Mouse (Mus musculus) stomach, embryonic 15.5 days (tissue): ENCODE measurements at regions not wholly inside any gene's neighbourhood (a gene's known extent, or its start where the extent isn't known, plus 50 kb on each side); places are given as distances from the start of the nearest gene placed in this dataset.

ENCODE experiments used
- ATAC-seq: fragments of 200-750 bp; cut with Nextera tagmentation; 2 replicates; pipeline ENCODE4 v1.8.0; 2017; ENCODE audit warnings: low read depth, moderate number of reproducible peaks, moderate TSS enrichment; ENCODE audit not compliant: insufficient read depth, low FRiP score
- H3K27ac ChIP-seq: fragments of 300-500 bp; sonication (generic); 2 replicates; pipeline ENCODE4 v1.5.1; 2015; ENCODE audit warnings: mild to moderate bottlenecking, inconsistent platforms
- H3K27me3 ChIP-seq: fragments of 300-500 bp; sonication (generic); replicated peaks from 2 replicates; pipeline ENCODE4 v1.6.1; 2015; ENCODE audit warnings: inconsistent platforms
- H3K36me3 ChIP-seq: fragments of 300-500 bp; sonication (generic); 2 replicates; pipeline ENCODE4 v1.6.1; 2015; ENCODE audit warnings: inconsistent platforms
- H3K4me1 ChIP-seq: fragments of 300-500 bp; sonication (generic); 2 replicates; pipeline ENCODE4 v1.6.1; 2015; ENCODE audit warnings: inconsistent platforms
- H3K4me2 ChIP-seq: fragments of 300-500 bp; sonication (generic); 2 replicates; pipeline ENCODE4 v1.6.1; 2015; ENCODE audit warnings: mild to moderate bottlenecking, inconsistent platforms
- H3K4me3 ChIP-seq: fragments of 300-500 bp; sonication (generic); replicated peaks from 2 replicates; pipeline ENCODE4 v1.5.1; 2015; ENCODE audit warnings: inconsistent platforms
- H3K9ac ChIP-seq: fragments of 300-500 bp; sonication (generic); 2 replicates; pipeline ENCODE4 v1.6.1; 2015; ENCODE audit warnings: inconsistent platforms
- H3K9me3 ChIP-seq: fragments of 300-500 bp; sonication (generic); 2 replicates; pipeline ENCODE4 v1.6.1; 2016; ENCODE audit warnings: inconsistent platforms
- WGBS: fragments of 180-500 bp; shearing (Covaris S2); methylation state at CpG from one replicate; pipeline ENCODE4 v1.1.7; 2015; 5-methylcytosine and 5-hydroxymethylcytosine counted together

GRCm38 (mm10) chr15:70644447-70645202, 3189.7 kb upstream of the Gm6569 start:
- Histone ChIP-seq H3K4me2 (no peak overlapping the region), H3K9ac (no peak overlapping the region)
- ATAC-seq, result no peak

GRCm38 (mm10) chr15:70675549-70675948, 3158.8 kb upstream of the Gm6569 start:
- H3K27ac ChIP-seq, result no peak overlapping the region
- H3K4me3 ChIP-seq, result no peak overlapping the region
- no peaks in the 10 kb centered on the region for H3K9me3 ChIP-seq
- no peaks in the 10 kb centered on the region for H3K4me1 ChIP-seq
- H3K9ac ChIP-seq, result no peak overlapping the region
- no peaks in the 10 kb centered on the region for H3K27me3 ChIP-seq
- H3K4me2 ChIP-seq, result no peak overlapping the region
- no peak for ATAC-seq
- no peaks in the 10 kb centered on the region for H3K36me3 ChIP-seq
- WGBS, result 73% methylated on average over 1 of the region's 1 CpGs

More at GRCm38 (mm10) chr15:70644447-70645202, 3189.7 kb upstream of the Gm6569 start:
- no peaks in the 10 kb centered on the region for H3K27me3 ChIP-seq
- no peak overlapping the region for H3K27ac ChIP-seq
- H3K9me3 ChIP-seq, result no peaks in the 10 kb centered on the region
- H3K4me1 ChIP-seq, result no peaks in the 10 kb centered on the region
- no peaks in the 10 kb centered on the region for H3K36me3 ChIP-seq
- no peak overlapping the region for H3K4me3 ChIP-seq

- ATAC-seq, result no peak
- no peak overlapping the region for H3K27ac ChIP-seq
- WGBS, result 64% methylated on average over 2 of the region's 2 CpGs
Observed at GRCm38 (mm10) chr15:70704547-70704946, 3129.8 kb upstream of the Gm6569 start.

GRCm38 (mm10) chr15:70713736-70714135, 3120.6 kb upstream of the Gm6569 start:
- no peak for ATAC-seq
- Histone ChIP-seq H3K9ac (no peak overlapping the region), H3K27me3 (no peaks in the 10 kb centered on the region), H3K4me1 (no peaks in the 10 kb centered on the region), H3K36me3 (no peaks in the 10 kb centered on the region), H3K9me3 (no peaks in the 10 kb centered on the region), H3K4me2 (no peak overlapping the region), H3K4me3 (no peak overlapping the region), H3K27ac (no peak overlapping the region)

More at GRCm38 (mm10) chr15:70704547-70704946, 3129.8 kb upstream of the Gm6569 start:
- H3K9ac ChIP-seq, result no peak overlapping the region
- H3K36me3 ChIP-seq, result no peaks in the 10 kb centered on the region
- H3K4me3 ChIP-seq, result no peak overlapping the region
- no peaks in the 10 kb centered on the region for H3K4me1 ChIP-seq
- H3K4me2 ChIP-seq, result no peak overlapping the region
- no peaks in the 10 kb centered on the region for H3K9me3 ChIP-seq
- no peaks in the 10 kb centered on the region for H3K27me3 ChIP-seq

GRCm38 (mm10) chr15:70727361-70727885, 3106.9 kb upstream of the Gm6569 start:
- WGBS, result 82% methylated on average over 1 of the region's 1 CpGs
- H3K36me3 ChIP-seq, result no peaks in the 10 kb centered on the region
- H3K4me2 ChIP-seq, result no peak overlapping the region
- no peaks in the 10 kb centered on the region for H3K27me3 ChIP-seq
- ATAC-seq, result no peak
- H3K9ac ChIP-seq, result no peak overlapping the region
- H3K27ac ChIP-seq, result no peak overlapping the region
- H3K4me1 ChIP-seq, result no peaks in the 10 kb centered on the region
- H3K9me3 ChIP-seq, result no peaks in the 10 kb centered on the region
- H3K4me3 ChIP-seq, result no peak overlapping the region

GRCm38 (mm10) chr15:70727956-70728355, 3106.4 kb upstream of the Gm6569 start:
- Histone ChIP-seq H3K4me3 (no peak overlapping the region), H3K27me3 (no peaks in the 10 kb centered on the region), H3K9ac (no peak overlapping the region), H3K27ac (no peak overlapping the region), H3K4me2 (no peak overlapping the region), H3K4me1 (no peaks in the 10 kb centered on the region), H3K36me3 (no peaks in the 10 kb centered on the region), H3K9me3 (no peaks in the 10 kb centered on the region)
- ATAC-seq, result no peak
- WGBS, result 68% methylated on average over 1 of the region's 1 CpGs

GRCm38 (mm10) chr15:70744239-70744638, 3090.1 kb upstream of the Gm6569 start:
- Histone ChIP-seq H3K9me3 (no peaks in the 10 kb centered on the region), H3K27me3 (no peaks in the 10 kb centered on the region), H3K4me1 (no peaks in the 10 kb centered on the region), H3K4me2 (no peak overlapping the region), H3K36me3 (no peaks in the 10 kb centered on the region), H3K9ac (no peak overlapping the region), H3K4me3 (no peak overlapping the region), H3K27ac (no peak overlapping the region)
- ATAC-seq, result no peak

GRCm38 (mm10) chr15:70764045-70764444, 3070.3 kb upstream of the Gm6569 start:
- no peak for ATAC-seq
- H3K4me2 ChIP-seq, result no peak overlapping the region
- no peaks in the 10 kb centered on the region for H3K4me1 ChIP-seq
- no peaks in the 10 kb centered on the region for H3K36me3 ChIP-seq
- no peak overlapping the region for H3K9ac ChIP-seq
- WGBS, result 20% methylated on average over 1 of the region's 1 CpGs
- H3K27ac ChIP-seq, result no peak overlapping the region
- no peak overlapping the region for H3K4me3 ChIP-seq
- H3K9me3 ChIP-seq, result no peaks in the 10 kb centered on the region
- H3K27me3 ChIP-seq, result no peaks in the 10 kb centered on the region

GRCm38 (mm10) chr15:70764513-70764912, 3069.8 kb upstream of the Gm6569 start:
- no peak for ATAC-seq
- no peak overlapping the region for H3K27ac ChIP-seq
- H3K9me3 ChIP-seq, result no peaks in the 10 kb centered on the region
- H3K4me1 ChIP-seq, result no peaks in the 10 kb centered on the region
- 42% methylated on average over 1 of the region's 1 CpGs for WGBS
- H3K9ac ChIP-seq, result no peak overlapping the region
- no peak overlapping the region for H3K4me2 ChIP-seq
- H3K36me3 ChIP-seq, result no peaks in the 10 kb centered on the region
- H3K27me3 ChIP-seq, result no peaks in the 10 kb centered on the region
- no peak overlapping the region for H3K4me3 ChIP-seq

GRCm38 (mm10) chr15:70765471-70765870, 3068.9 kb upstream of the Gm6569 start:
- no peak overlapping the region for H3K9ac ChIP-seq
- H3K9me3 ChIP-seq, result no peaks in the 10 kb centered on the region

More at GRCm38 (mm10) chr15:70765471-70765870, 3068.9 kb upstream of the Gm6569 start:
- Histone ChIP-seq H3K27me3 (no peaks in the 10 kb centered on the region), H3K36me3 (no peaks in the 10 kb centered on the region), H3K4me3 (no peak overlapping the region), H3K4me2 (no peak overlapping the region), H3K4me1 (no peaks in the 10 kb centered on the region), H3K27ac (no peak overlapping the region)
- no peak for ATAC-seq
